Mouse (Mus musculus) spleen, adult 2 months (tissue): ENCODE results near the gene Polr1b. TPM values are rescaled to one million over a fixed set of nuclear protein-coding genes. Genes with fewer than 3 reads are reported as not detected.

Experiments
- DNase-seq, 2 experiments: peaks; one replicate each; pipeline versions ENCODE4 v3.0.0 to v3.0.0-alpha.2; 2012 to 2021; ENCODE audit warnings: low spot score in 2 of 2, low read depth in 1 of 2
- H3K27ac ChIP-seq: fragments of 200-500 bp; 2 replicates; pipeline ENCODE4 v1.5.1; 2012; ENCODE audit warnings: low read length, inconsistent platforms; ENCODE audit not compliant: insufficient read depth
- H3K27me3 ChIP-seq: fragments of 200-500 bp; 2 replicates; pipeline ENCODE4 v1.6.1; 2012; ENCODE audit warnings: mild to moderate bottlenecking, moderate library complexity, low read length, inconsistent platforms; ENCODE audit not compliant: control insufficient read depth, insufficient read depth
- H3K36me3 ChIP-seq: fragments of 200-500 bp; 2 replicates; pipeline ENCODE4 v1.6.1; 2012; ENCODE audit warnings: mild to moderate bottlenecking, low read length, inconsistent platforms; ENCODE audit not compliant: control insufficient read depth, insufficient read depth
- H3K4me1 ChIP-seq: fragments of 200-500 bp; 2 replicates; pipeline ENCODE4 v1.6.1; 2011; ENCODE audit warnings: inconsistent platforms; ENCODE audit not compliant: control insufficient read depth, insufficient read depth, insufficient read length
- H3K4me3 ChIP-seq: fragments of 200-500 bp; 2 replicates; pipeline ENCODE4 v1.5.1; 2011; ENCODE audit warnings: mild to moderate bottlenecking, inconsistent platforms; ENCODE audit not compliant: insufficient read depth, insufficient read length; ENCODE audit errors: extremely low read depth
- CTCF ChIP-seq: fragments of 200-500 bp; IDR thresholded peaks from 2 replicates; pipeline ENCODE4 v1.5.1; 2011; ENCODE audit warnings: mild to moderate bottlenecking, inconsistent platforms; ENCODE audit not compliant: insufficient read depth, insufficient read length, insufficient replicate concordance; ENCODE audit errors: extremely low read depth
- POLR2A ChIP-seq: fragments of 200-500 bp; IDR thresholded peaks from 2 replicates; pipeline ENCODE4 v1.6.1; 2011; ENCODE audit warnings: low read depth, low read length, inconsistent platforms
- WGBS: fragments of 180-500 bp; shearing (Covaris S2); methylation state at CpG from one replicate; pipeline ENCODE4 v1.1.7; 2018; 5-methylcytosine and 5-hydroxymethylcytosine counted together
- polyA plus RNA-seq: library from polyadenylated mRNA; depleted of rRNA; stranded (reverse); fragments of >200 nt; gene quantifications from 2 replicates; pipeline ENCODE4 v1.2.3, GENCODE M21; 2012; rRNA removed

Polr1b gene
- polyA plus RNA-seq = 22.2 and 23.9 TPM in 2 replicates

DNA sequence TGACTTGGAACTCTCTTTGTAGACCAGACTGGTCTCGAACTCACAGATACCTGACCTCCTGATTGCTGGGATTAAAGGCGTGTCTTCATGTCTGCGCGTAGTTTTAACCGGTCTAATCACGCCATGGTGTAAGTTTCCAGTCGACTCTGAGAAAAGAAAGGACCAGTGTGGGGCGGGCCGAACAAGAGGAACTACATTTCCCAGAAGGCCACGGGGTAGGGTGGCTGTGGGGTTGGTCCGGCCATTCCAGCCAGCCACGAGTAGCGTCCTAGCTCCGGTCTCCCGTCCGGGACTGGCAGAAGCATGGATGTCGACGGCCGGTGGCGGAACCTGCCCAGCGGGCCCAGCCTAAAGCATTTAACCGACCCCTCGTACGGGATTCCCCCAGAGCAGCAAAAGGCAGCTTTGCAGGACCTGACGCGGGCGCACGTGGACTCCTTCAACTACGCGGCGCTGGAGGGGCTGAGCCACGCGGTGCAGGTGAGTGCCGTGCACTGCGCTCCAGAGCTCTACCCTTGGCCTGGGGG, at the start of gene Polr1b:
TSS of gene Polr1b (plus strand) at position 212 of the 527 bp plus-strand sequence.
- Histone ChIP-seq H3K27me3 (no peaks in the 10 kb centered on the region), H3K4me1 (peaks cover 3% of the 10 kb centered on the region; the same call in 1 of the 2 replicates), H3K4me3 (peak within 1 kb of the TSS; percentile 81), H3K36me3 (peaks cover 12% of the 10 kb centered on the region), H3K27ac (no peak within 1 kb of the TSS)
- WGBS = under 1% methylated on average over 35 of the region's 35 CpGs
- DNase-seq = peak; percentile 79 to 86
- TF ChIP-seq POLR2A (peak; percentile 9; the same call in 1 of the 2 replicates), CTCF (no peak)

GRCm38 (mm10) chr2:129052451-129052983, 48.3 kb upstream of the Polr1b start:
- no peak overlapping the region for H3K27ac ChIP-seq
- no peak for TF ChIP-seq POLR2A
- TF ChIP-seq CTCF = no peak
- H3K4me1 ChIP-seq = no peaks in the 10 kb centered on the region
- no peak overlapping the region for H3K4me3 ChIP-seq
- H3K36me3 ChIP-seq = no peaks in the 10 kb centered on the region
- WGBS = 72% methylated on average over 4 of the region's 4 CpGs
- no peaks in the 10 kb centered on the region for H3K27me3 ChIP-seq
- no peak for DNase-seq

- WGBS = 88% methylated on average over 6 of the region's 6 CpGs
- no peak overlapping the region for H3K4me3 ChIP-seq
- H3K27me3 ChIP-seq = no peaks in the 10 kb centered on the region
- TF ChIP-seq CTCF (no peak), POLR2A (no peak)
- no peak for DNase-seq
- no peak overlapping the region for H3K27ac ChIP-seq
- no peaks in the 10 kb centered on the region for H3K36me3 ChIP-seq
- no peaks in the 10 kb centered on the region for H3K4me1 ChIP-seq
Measured at GRCm38 (mm10) chr2:129055741-129056140, 45.1 kb upstream of the Polr1b start.

- 65% methylated on average over 9 of the region's 9 CpGs for WGBS
- H3K27me3 ChIP-seq = no peaks in the 10 kb centered on the region
Measured at GRCm38 (mm10) chr2:129056597-129056996, 44.2 kb upstream of the Polr1b start.

DNA sequence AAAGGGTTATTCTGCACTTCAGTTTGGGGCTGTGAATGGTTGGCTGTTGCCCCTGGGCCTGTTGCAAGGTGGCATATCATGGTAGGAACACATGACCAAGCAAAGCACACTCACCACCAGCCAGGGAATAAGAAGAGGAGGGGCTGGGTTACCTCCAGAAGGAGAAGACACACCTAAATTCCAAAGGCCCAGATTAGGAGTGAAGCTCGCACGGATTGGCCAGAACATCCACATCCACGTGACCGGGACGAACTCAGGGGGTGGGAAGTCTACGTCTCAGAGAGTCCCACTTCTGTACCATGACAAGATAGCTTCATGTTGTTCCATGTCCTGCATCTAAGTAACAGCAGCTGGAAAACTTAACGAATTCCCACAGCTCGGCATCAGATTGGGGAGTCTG, 43.5 kb upstream of the Polr1b start:
- no peak overlapping the region for H3K4me3 ChIP-seq
- WGBS = 96% methylated on average over 8 of the region's 8 CpGs
- H3K36me3 ChIP-seq = no peaks in the 10 kb centered on the region
- no peak overlapping the region for H3K27ac ChIP-seq
- H3K27me3 ChIP-seq = no peaks in the 10 kb centered on the region
- DNase-seq = no peak
- TF ChIP-seq POLR2A = no peak
- TF ChIP-seq CTCF = no peak
- no peaks in the 10 kb centered on the region for H3K4me1 ChIP-seq

More at GRCm38 (mm10) chr2:129056597-129056996, 44.2 kb upstream of the Polr1b start:
- no peaks in the 10 kb centered on the region for H3K36me3 ChIP-seq
- TF ChIP-seq CTCF (no peak), POLR2A (no peak)
- no peak overlapping the region for H3K27ac ChIP-seq
- H3K4me3 ChIP-seq = no peak overlapping the region
- DNase-seq = peak in 1 of 2 experiments; percentile 20
- H3K4me1 ChIP-seq = no peaks in the 10 kb centered on the region

DNA sequence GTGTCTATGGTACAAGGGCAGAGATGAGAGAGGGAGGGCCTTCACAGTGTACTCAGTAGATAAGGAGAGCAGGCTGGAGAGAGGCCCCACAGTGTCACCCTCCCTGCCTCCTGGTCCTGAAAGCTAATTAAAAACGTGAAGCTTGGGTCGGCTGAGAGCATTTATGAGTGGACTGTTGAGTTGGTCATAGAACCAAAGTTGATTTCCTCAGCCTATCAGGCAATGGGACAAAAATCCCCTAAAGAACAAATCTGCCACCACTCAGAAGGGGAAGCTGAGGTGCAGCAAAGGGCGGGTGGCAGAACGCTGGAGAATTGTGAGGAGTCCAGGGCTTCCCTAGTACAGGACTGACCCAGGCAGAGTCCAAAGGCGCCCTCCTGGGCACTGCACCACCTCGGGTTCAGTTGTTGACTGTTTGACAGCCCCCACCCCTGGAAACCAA, 42.9 kb upstream of the Polr1b start:
- 79% methylated on average over 6 of the region's 6 CpGs for WGBS
- Histone ChIP-seq H3K4me1 (no peaks in the 10 kb centered on the region), H3K27me3 (no peaks in the 10 kb centered on the region), H3K36me3 (no peaks in the 10 kb centered on the region), H3K4me3 (no peak overlapping the region), H3K27ac (no peak overlapping the region)
- TF ChIP-seq CTCF (no peak), POLR2A (no peak)
- DNase-seq = no peak

- Histone ChIP-seq H3K27ac (no peak overlapping the region), H3K4me3 (no peak overlapping the region), H3K27me3 (no peaks in the 10 kb centered on the region), H3K36me3 (no peaks in the 10 kb centered on the region), H3K4me1 (peaks cover 3% of the 10 kb centered on the region; the same call in 1 of the 2 replicates)
- 86% methylated on average over 10 of the region's 10 CpGs for WGBS
- no peak for DNase-seq
- TF ChIP-seq CTCF (no peak), POLR2A (no peak)
Measured at GRCm38 (mm10) chr2:129061456-129062059, 39.2 kb upstream of the Polr1b start.
